Mouse (Mus musculus) midbrain, embryonic 11.5 days (tissue): ENCODE measurements around the gene Ufsp1. TPM values are rescaled to one million over a fixed set of nuclear protein-coding genes. Genes with fewer than 3 reads are reported as not detected.
A peak's percentile ranks its signal among the peaks of the same experiment; 100 is the strongest.

Experiments
- ATAC-seq: fragments of 200-750 bp; cut with Nextera tagmentation; 2 replicates; pipeline ENCODE4 v1.8.0; 2017; ENCODE audit warnings: moderate TSS enrichment, moderate library complexity; ENCODE audit not compliant: low FRiP score
- DNase-seq: peaks from one replicate; pipeline ENCODE4 v3.0.0; 2015; ENCODE audit warnings: low spot score; ENCODE audit errors: missing footprints
- H3K27ac ChIP-seq: fragments of 300-500 bp; sonication (generic); 2 replicates; pipeline ENCODE4 v1.5.1; 2014; ENCODE audit warnings: low read depth, low read length
- H3K27me3 ChIP-seq: fragments of 300-500 bp; sonication (generic); 2 replicates; pipeline ENCODE4 v1.6.1; 2014; ENCODE audit warnings: mild to moderate bottlenecking, low read length, moderate library complexity, mixed read lengths; ENCODE audit not compliant: control insufficient read depth, insufficient read depth
- H3K36me3 ChIP-seq: fragments of 300-500 bp; sonication (generic); 2 replicates; pipeline ENCODE4 v1.6.1; 2014; ENCODE audit warnings: mild to moderate bottlenecking, low read length, moderate library complexity, mixed read lengths; ENCODE audit not compliant: control insufficient read depth, insufficient read depth
- H3K4me1 ChIP-seq: fragments of 300-500 bp; sonication (generic); 2 replicates; pipeline ENCODE4 v1.6.1; 2014; ENCODE audit warnings: low read length; ENCODE audit not compliant: control insufficient read depth, insufficient read depth
- H3K4me2 ChIP-seq: fragments of 300-500 bp; sonication (generic); 2 replicates; pipeline ENCODE4 v1.6.1; 2014; ENCODE audit warnings: mild to moderate bottlenecking, moderate library complexity
- H3K4me3 ChIP-seq: fragments of 300-500 bp; sonication (generic); 2 replicates; pipeline ENCODE4 v1.5.1; 2014; ENCODE audit warnings: low read depth, low read length
- H3K9ac ChIP-seq: fragments of 300-500 bp; sonication (generic); 2 replicates; pipeline ENCODE4 v1.6.1; 2014; ENCODE audit warnings: low read length
- H3K9me3 ChIP-seq: fragments of 300-500 bp; sonication (generic); 2 replicates; pipeline ENCODE4 v1.6.1; 2016; ENCODE audit warnings: low read length; ENCODE audit not compliant: control insufficient read depth
- WGBS: fragments of 180-500 bp; shearing (Covaris S2); extraction: QIAGEN DNeasy Blood & Tissue Kit; methylation state at CpG from one replicate; pipeline ENCODE4 v1.1.7; 2014; 5-methylcytosine and 5-hydroxymethylcytosine counted together
- polyA plus RNA-seq: library from polyadenylated mRNA; unstranded; fragments of >200 nt; fragmentation: Nextera tagmentation; extraction: Ambion mirVana; gene quantifications from 2 replicates; pipeline ENCODE4 v1.2.1, GENCODE M21; 2014

Gene Ufsp1
- polyA plus RNA-seq, 1 experiment from 2014 or later: 7.9 TPM

DNA sequence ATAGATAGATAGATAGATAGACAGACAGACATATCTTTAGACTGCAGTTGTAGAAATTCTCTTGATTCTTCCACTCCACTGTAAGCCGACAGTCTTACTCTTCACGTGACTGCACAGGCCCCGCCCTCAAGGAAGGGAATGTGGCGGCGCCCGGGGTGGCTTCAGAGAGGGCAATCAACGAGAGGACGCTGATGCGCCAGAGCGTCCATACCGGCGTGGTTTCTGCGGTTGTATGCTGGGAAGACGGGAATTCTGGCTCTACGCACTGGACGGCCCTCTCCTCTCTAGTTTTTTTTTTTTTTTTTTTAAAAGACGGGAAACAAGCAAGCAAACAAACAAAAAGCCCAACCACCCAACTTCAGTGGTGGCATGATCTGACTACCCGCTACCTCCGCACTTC lies 43.8 kb downstream of the Ufsp1 start:
- H3K4me3 ChIP-seq: peak overlapping the region; percentile 39
- no peaks in the 10 kb centered on the region for H3K9me3 ChIP-seq
- H3K27ac ChIP-seq: peak overlapping the region; percentile 68
- DNase-seq: peak; percentile 96
- peak; percentile 76 for ATAC-seq
- H3K4me2 ChIP-seq: peak overlapping the region; percentile 81
- no peaks in the 10 kb centered on the region for H3K27me3 ChIP-seq
- H3K9ac ChIP-seq: peak overlapping the region; percentile 74
- WGBS: under 1% methylated on average over 18 of the region's 19 CpGs
- no peaks in the 10 kb centered on the region for H3K36me3 ChIP-seq
- H3K4me1 ChIP-seq: peaks cover 13% of the 10 kb centered on the region

DNA sequence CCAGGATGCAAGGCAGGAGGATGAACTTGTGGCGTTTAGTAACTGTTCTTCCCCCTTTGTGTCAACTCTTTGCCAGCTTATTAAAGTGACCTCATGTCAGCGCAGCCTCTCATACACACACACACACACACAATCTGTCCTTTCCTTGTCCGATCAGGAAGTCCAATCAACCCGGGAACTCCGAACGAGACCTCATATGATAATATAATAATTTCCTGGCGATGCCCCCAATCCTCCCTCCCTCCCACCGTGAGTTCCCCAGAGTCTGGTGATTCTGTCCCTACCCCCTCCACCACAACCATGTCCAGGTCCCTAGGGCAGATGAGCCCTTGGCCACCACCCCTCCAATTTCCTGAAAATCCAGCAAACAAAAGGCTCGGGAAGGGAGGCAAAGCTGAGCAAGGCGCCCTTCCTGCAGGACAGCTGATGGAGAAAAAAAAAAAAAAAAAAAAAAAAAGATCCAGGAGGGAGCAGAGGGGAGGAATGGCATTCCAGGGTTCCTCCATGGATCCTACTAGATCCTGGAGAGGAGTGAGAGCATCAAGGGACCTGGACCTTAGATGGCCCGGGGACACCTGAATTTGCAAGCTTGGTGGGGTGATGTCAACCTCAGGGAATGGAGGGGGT lies 44.3 kb downstream of the Ufsp1 start:
- H3K4me2 ChIP-seq: peak overlapping the region; percentile 81
- ATAC-seq (peak; percentile 49), DNase-seq (peak; percentile 93)
- WGBS: 1% methylated on average over 11 of the region's 11 CpGs
- H3K4me1 ChIP-seq: peaks cover 13% of the 10 kb centered on the region
- no peaks in the 10 kb centered on the region for H3K36me3 ChIP-seq
- no peaks in the 10 kb centered on the region for H3K9me3 ChIP-seq
- no peaks in the 10 kb centered on the region for H3K27me3 ChIP-seq
- H3K27ac ChIP-seq: peak overlapping the region; percentile 68
- H3K4me3 ChIP-seq: peak overlapping the region; percentile 39
- peak overlapping the region; percentile 74 for H3K9ac ChIP-seq

DNA sequence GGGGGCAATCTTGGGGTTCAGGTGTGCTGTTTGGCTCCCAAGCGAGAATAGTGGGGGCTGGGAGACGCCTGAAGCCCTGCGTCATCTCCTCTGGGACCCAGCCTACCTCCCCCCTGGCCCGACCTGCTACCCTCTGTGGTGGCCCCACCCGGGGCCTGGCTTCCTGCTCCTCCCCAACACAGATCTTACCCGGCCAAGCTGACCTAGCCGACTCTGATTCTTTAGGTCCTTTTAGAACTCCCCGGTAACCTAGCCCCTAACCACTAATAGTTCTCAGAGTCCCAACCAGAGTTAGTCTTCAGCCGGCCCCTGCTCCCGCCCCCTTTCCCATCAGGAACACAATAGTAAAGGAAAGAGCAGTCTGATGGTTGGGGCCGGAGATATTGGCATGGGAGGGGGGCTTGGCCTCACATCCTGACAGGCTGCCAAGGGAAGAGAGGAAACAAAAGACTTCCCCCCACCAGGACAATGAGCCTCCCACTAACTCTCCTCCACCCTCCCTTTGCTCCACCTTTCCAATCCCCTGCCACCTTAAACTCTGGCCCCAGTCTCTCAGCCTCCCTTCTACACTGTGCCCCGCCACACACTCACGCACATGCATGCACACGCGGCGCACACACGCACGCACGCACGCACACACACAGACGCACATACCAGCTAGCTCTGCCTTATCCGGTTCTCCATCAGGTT lies 45.0 kb downstream of the Ufsp1 start:
- ATAC-seq (peak; percentile 49), DNase-seq (peak; percentile 90)
- H3K4me2 ChIP-seq: peak overlapping the region; percentile 81
- no peaks in the 10 kb centered on the region for H3K27me3 ChIP-seq
- 7% methylated on average over 22 of the region's 22 CpGs for WGBS
- peak overlapping the region; percentile 39 for H3K4me3 ChIP-seq
- peaks cover 13% of the 10 kb centered on the region for H3K4me1 ChIP-seq
- H3K9ac ChIP-seq: peak overlapping the region; percentile 74
- no peaks in the 10 kb centered on the region for H3K36me3 ChIP-seq
- H3K27ac ChIP-seq: peak overlapping the region; percentile 68; the same call in 1 of the 2 replicates
- H3K9me3 ChIP-seq: no peaks in the 10 kb centered on the region

DNA sequence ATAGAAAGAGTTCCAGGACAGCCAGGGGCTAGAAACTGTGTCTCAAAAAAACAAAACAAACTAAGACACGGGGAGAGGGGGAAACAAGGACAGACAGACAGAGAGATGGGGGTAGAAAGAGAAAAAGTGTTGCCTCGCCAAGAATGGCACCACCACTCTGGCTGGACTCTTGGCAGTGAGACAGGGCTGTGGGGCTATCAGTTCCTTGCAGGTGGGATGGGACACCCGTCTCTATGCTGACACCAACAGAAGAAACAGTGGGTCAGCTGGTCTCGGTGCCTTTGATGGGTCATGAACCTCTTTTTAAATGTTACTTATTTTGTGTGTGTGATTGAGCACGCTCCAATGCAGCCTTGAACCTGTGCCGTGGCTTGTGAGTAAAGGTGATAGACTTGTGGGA lies 45.8 kb downstream of the Ufsp1 start:
- no peaks in the 10 kb centered on the region for H3K27me3 ChIP-seq
- DNase-seq (peak; percentile 51), ATAC-seq (no peak)
- H3K4me3 ChIP-seq: no peak overlapping the region
- WGBS: 76% methylated on average over 6 of the region's 6 CpGs
- H3K27ac ChIP-seq: no peak overlapping the region
- H3K9ac ChIP-seq: no peak overlapping the region
- peaks cover 13% of the 10 kb centered on the region for H3K4me1 ChIP-seq
- no peaks in the 10 kb centered on the region for H3K9me3 ChIP-seq
- H3K36me3 ChIP-seq: no peaks in the 10 kb centered on the region
- no peak overlapping the region for H3K4me2 ChIP-seq

DNA sequence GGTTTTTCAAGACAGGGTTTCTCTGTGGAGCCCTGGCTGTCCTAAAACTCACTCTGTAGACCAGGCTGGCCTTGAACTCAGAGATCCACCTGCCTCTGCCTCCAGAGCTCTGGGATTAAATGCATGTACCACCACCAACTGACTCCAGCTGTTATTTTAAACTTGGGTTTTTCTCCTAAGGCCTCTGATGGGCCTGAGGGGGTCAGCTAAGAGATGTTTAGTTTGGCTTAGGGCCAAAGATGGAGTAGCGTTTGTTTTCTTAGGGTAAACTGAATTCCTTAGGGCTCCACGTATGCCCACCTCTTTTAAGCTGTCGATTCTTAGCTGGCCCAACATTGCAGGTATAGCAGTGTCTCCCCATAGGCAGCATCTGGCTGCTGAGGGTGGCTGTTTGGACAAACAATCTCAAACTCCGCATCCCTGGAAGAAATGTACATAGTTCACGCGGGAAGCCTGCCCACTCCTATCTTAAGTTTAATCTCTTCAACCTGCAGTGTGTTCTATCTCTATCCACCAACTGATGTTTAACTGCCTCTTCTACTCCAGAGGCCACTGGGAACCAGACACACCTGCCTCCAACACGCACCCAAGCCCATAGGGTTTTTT lies 48.1 kb downstream of the Ufsp1 start:
- Histone ChIP-seq H3K9me3 (no peaks in the 10 kb centered on the region), H3K36me3 (no peaks in the 10 kb centered on the region), H3K9ac (no peak overlapping the region), H3K4me2 (no peak overlapping the region), H3K27ac (no peak overlapping the region), H3K27me3 (no peaks in the 10 kb centered on the region), H3K4me1 (peaks cover 15% of the 10 kb centered on the region), H3K4me3 (no peak overlapping the region)
- DNase-seq: peak; percentile 76
- ATAC-seq: no peak
- 86% methylated on average over 7 of the region's 7 CpGs for WGBS

DNA sequence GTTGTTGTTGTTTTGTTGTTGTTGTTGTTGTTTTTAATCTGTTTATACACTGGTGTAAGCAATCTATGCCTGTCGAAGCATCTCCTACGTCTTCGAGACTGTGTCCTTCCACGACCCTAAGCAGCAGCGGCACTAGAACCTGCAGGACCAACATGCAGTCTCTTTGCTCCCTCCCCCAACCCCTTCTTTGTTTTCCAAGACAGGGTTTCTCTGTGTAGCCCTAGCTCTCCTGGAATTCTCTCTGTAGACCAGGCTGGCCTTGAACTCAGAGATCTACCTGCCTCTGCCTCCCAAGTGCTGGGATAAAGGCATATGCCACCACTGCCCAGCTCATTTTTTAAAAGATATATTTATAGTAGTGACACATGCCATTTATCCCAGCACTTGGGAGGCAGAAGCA lies 49.0 kb downstream of the Ufsp1 start:
- H3K4me1 ChIP-seq: peaks cover 21% of the 10 kb centered on the region
- no peak overlapping the region for H3K9ac ChIP-seq
- H3K4me3 ChIP-seq: no peak overlapping the region
- ATAC-seq: no peak
- no peaks in the 10 kb centered on the region for H3K27me3 ChIP-seq
- peak; percentile 41 for DNase-seq
- H3K4me2 ChIP-seq: no peak overlapping the region
- H3K9me3 ChIP-seq: no peaks in the 10 kb centered on the region
- WGBS: 92% methylated on average over 5 of the region's 5 CpGs
- no peak overlapping the region for H3K27ac ChIP-seq
- H3K36me3 ChIP-seq: no peaks in the 10 kb centered on the region

DNA sequence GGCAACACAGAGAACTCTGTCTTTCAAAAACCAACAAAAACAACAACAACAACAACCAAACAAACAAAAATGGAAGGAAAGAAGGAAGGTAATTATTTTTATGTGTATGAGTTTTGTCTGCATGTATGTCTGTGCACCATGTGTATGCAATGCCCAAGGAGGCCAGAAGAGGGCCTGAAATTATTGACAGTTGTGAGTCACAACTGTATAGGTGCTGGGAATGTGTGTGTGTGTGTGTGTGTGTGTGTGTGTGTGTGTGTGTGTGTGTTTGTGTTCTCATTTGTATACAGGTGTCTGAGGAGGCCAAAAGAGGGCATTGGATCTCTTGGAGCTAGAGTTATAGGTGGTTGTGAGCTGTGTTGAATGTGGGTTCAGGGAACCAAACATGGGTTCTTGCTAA lies 49.4 kb downstream of the Ufsp1 start:
- Histone ChIP-seq H3K9ac (no peak overlapping the region), H3K27me3 (no peaks in the 10 kb centered on the region), H3K27ac (no peak overlapping the region), H3K4me3 (no peak overlapping the region), H3K9me3 (no peaks in the 10 kb centered on the region), H3K4me2 (no peak overlapping the region), H3K4me1 (peaks cover 22% of the 10 kb centered on the region), H3K36me3 (no peaks in the 10 kb centered on the region)
- ATAC-seq (no peak), DNase-seq (no peak)
